Mouse (Mus musculus): ENCODE measurements around the gene Olfr205.
"Not testable (repeated sequence)": the region's sequence is repeated elsewhere in the genome, so short reads cannot be mapped to it uniquely, and the experiment has no call there.

Olfr205 gene

DNA sequence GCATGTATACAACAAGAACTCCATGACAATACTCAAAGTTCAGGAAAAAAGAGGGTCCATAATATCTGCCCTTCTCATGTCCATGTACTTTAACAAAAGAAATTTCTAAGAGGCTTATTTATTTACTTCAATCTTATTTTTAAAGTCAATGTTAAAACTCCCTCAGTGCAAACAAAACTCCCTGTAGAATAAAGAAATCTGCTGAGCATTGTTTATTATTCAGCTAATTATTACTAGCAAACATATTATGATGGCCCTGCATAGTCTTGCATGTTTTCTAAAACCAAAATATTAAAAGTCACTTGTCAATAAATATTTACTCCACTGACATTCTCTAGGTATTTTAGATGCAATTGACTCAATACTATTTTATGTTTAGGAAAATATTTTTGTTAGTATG, at the start of gene Olfr205:
Gene Olfr205, minus strand, starts transcription at position 101 of the 400 bp plus-strand sequence.
- no peak for DNase-seq (ENCODE audit: low spot score in 2 of 2)

DNA sequence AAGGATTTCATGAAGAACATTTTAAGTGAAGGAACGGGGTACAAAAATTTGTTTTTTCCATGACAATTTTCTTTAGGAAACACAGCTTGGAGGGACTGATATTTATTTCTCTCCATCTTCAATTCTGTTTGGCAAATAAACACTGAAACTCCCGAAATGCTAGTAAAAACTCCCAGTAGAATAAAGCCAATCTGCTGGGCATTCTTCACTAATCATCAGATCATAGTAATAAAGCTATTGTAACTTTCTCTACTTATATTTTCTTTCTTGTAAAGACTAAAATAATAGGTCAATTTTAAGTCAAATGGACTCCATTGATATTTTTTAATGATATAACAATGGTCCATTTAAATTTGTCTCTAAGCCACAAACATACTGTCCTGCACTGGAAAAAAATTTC, 33.0 kb upstream of the Olfr205 start, which contains the start of gene Olfr209:
Gene Olfr209, minus strand, starts transcription at position 101 of the 400 bp plus-strand sequence.
- DNase-seq (ENCODE audit: low spot score in 2 of 2), result no peak

DNA sequence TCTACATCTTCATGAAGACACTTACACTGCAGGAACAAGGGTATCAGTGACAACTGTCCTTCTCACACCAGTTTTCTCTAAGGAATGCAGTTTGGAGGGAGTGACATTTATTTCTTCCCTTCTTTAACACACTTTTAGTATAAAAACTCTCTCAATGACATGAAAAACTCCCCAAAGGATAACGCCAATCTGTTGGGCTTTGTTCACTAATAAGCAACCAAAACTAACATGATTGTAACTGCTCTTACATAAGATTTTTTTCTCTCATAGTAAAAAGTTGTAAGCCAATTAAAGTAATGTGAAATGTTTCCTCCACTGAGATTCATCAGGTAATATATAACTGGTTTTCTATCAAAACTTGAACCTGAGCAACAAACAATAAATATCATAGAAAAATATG, 18.2 kb upstream of the Olfr205 start, which contains the start of gene Olfr206:
Gene Olfr206, minus strand, starts transcription at position 101 of the 400 bp plus-strand sequence.
- no peak for DNase-seq (ENCODE audit: low spot score in 2 of 2)

DNA sequence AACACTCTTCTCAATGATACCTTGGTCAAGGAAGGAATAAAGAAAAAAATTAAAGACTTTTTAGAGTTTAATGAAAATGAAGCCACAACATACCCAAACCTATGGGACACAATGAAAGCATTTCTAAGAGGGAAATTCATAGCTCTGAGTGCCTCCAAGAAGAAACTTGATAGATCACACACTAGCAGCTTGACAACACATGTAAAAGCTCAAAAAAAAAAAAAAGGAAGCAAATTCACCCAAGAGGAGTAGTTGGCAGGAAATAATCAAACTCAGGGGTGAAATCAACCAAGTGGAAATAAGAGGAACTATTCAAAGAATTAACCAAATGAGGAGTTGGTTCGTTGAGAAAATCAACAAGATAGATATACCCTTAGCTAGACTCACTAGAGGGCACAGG, 7.7 kb downstream of the Olfr205 start:
- DNase-seq (ENCODE audit: low spot score in 2 of 2), result not testable (repeated sequence)

DNA sequence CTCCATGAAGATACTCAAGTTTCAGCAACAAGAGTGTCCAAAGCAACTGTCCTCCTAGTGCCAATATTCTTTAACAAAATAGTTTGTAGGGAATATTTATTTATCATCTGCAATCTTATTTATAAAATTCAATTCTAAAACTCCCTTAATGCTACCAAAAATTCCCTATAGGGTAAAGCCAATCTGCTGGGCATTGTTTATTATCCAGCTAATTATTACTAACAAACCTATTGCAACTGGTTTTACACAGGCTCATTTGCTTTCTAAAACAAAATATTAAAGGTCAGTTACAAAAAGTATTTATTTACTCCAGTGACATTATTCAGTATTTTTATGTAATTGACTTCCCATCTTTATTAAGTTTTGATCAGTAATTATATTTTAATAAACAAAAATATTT, 12.8 kb downstream of the Olfr205 start, which contains the start of gene Olfr204:
Gene Olfr204, minus strand, starts transcription at position 101 of the 400 bp plus-strand sequence.
- DNase-seq (ENCODE audit: low spot score in 2 of 2), result no peak

DNA sequence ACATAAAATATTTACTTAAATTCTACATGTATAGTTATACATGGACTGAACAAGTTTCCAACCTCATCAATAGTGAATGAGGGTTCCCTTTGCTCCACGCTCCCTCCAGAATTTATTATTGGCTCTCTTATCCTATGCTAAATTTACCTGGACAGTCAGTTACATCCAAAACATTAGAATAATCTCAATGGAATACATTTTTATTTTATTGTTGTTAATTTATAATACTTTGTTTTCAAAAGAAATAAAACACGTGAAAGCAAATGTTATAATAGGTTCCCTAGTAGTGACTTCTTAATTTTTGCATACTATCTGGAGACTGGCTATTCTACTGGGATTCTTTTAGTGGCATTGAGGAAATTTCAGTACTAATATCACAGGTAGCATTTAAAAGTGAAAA, 32.4 kb downstream of the Olfr205 start, which contains the start of gene Olfr203:
Gene Olfr203, plus strand, starts transcription at position 301 of the 400 bp plus-strand sequence.
- no peak for DNase-seq (ENCODE audit: low spot score in 2 of 2)

DNA sequence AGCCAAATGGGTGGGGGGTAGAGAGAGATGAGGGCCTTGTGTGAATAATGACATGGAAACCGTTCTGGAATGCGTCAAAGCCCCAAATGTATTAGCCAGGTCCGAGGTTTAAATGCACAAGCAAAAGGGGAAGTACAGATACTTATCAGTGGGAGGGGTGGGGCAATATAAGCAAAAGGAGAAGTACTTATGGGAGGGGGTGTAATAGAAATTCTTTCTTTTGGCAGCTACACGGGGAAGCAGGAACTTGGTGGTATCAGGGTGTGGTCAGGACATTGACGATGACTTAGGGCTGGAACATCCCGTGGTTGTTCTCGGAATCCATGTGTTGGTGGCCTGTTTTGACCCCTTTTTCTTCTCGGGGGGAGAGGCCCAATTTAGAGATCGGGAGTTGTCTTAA, 43.4 kb downstream of the Olfr205 start:
- not testable (repeated sequence) for DNase-seq (ENCODE audit: low spot score in 2 of 2)

DNA sequence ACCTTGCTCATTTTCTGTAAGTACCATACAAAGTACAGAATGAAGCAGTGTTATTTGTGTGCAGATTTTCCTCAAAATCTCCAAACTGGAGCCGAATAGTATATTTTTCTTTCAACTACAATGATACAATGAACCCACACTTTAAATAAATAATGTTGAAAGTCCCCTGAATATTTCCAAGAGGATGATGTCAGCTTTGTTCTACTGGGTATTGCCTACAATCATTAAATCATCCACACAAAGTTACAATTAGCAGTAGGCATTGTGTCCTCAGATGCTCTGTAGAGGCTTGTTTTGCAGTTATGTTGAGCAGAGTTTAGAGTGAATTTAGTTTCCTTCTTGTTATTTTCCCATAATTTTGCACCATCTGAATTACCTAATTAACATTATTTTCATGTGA, 44.2 kb downstream of the Olfr205 start, which contains the start of gene Olfr202:
Gene Olfr202, minus strand, starts transcription at position 101 of the 400 bp plus-strand sequence.
- no peak for DNase-seq (ENCODE audit: low spot score in 2 of 2)

DNA sequence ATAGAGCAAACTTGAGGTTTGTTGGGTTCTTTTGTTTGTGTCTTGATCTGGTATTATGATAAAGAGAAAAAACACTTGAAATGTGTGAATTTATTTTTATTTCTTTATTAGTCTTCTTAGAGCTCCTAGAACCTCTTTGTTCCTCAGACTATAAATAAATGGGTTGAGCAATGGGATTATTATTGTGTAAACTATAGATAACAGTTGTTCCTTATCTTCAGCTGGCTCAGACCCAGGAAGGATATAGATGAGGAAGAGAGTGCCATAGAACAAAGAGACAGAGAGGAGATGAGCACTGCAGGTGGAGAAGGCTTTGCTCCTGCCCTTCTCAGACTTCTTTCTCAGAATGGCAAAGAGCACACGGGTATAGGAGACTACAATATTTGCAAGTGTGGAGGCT, 47.5 kb downstream of the Olfr205 start:
- DNase-seq (ENCODE audit: low spot score in 2 of 2), result no peak

DNA sequence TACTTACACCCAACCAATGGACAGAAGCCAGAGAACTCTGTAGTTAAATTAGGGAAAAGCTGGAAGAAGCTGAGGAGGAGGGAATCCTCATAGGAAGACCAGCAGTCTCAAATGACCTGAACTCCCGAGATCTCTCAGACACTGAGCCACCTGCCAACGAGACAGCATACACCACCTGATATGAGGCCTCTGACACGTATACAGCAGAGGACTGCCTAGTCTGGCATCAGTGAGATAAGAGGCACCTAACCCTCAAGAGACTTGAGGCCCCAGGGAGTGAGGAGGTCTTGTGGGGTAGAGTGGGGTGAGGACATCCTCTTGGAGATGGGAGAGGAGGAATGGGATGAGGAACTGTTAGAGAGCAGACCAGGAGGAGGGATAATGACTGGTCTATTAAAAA, 50.4 kb downstream of the Olfr205 start:
- DNase-seq (ENCODE audit: low spot score in 2 of 2), result no peak
